Comparison of ENCODE assay signal across 25 mouse cellular contexts in genomic region chr6:92759616-92760015, GRCm38 (mm10). TPM values are rescaled to one million over a fixed set of nuclear protein-coding genes. Genes with fewer than 3 reads are reported as not detected.
DNase-seq lines count a peak whose midpoint lies in the region; TF ChIP-seq lines count a peak whose summit lies in the region.
"Had no signal": no experiment of that assay in that cellular context is flagged by ENCODE, and none has a peak within 500 bp of the region (broad histone marks: within the 10 kb centered on the region; RNA-seq: fewer than 3 reads in every experiment).

No protein-coding gene starts in this region.

- in situ Hi-C loops in ES-E14 (cut with MboI; ENCODE audit: low sequenced_read_pairs in 2 of 2, unreplicated experiment in 2 of 2): no loop called here

- no peak for TF ChIP-seq POLR2A in heart, adult 2 months (IDR thresholded peaks at IDR 0.05; ENCODE audit: insufficient read depth, low read depth, low read length)

- TF ChIP-seq CTCF in heart, adult 2 months (IDR thresholded peaks at IDR 0.05): no peak

- DNase-seq in ES-CJ7 (ENCODE audit: low read depth, low spot score): peak; percentile 52
- DNase-seq in ES-E14 (ENCODE audit: low read depth, low spot score): no peak
- DNase-seq in ZHBTc4 (ENCODE audit: low read depth, low spot score): peak; percentile 19
- no peak for DNase-seq in lung, postnatal 4 days
- no peak for DNase-seq in heart, adult 2 months
- DNase-seq: adrenal gland, adult 2 months; adrenal gland, postnatal 10 days; adrenal gland, postnatal 25 days; cerebellum, adult 11 months; cerebellum, adult 18-20 months; cerebellum, adult 8-10 months; cerebellum, adult 9-11 months; cerebellum, postnatal 14 days; cerebellum, postnatal 36 days; embryo, embryonic 11 days had no signal

- peaks cover 0 to 7% of the 10 kb centered on the region in 2 experiments; a peak in 1 of 4 replicates for H3K4me1 ChIP-seq in ES-E14 (ENCODE audit: control insufficient read depth in 2 of 2, insufficient read depth in 2 of 2, low read length in 2 of 2, poor library complexity in 1 of 2)
- no peaks in the 10 kb centered on the region for H3K4me1 ChIP-seq in heart, adult 2 months (ENCODE audit: control insufficient read depth, insufficient read depth, low read length)
- H3K4me1 ChIP-seq: embryonic facial prominence, embryonic 13.5 days; embryonic facial prominence, embryonic 15.5 days had no signal

- H3K79me2 ChIP-seq in heart, adult 2 months (replicated peaks; ENCODE audit: control insufficient read depth, insufficient read depth, low read length): no peaks in the 10 kb centered on the region

- no peak overlapping the region for H3K4me3 ChIP-seq in ES-E14 (ENCODE audit: insufficient read depth in 1 of 2, low read depth in 1 of 2, low read length in 2 of 2, poor library complexity in 1 of 2, severe bottlenecking in 1 of 2)
- no peak overlapping the region for H3K4me3 ChIP-seq in heart, adult 2 months
- H3K4me3 ChIP-seq: embryonic facial prominence, embryonic 13.5 days; embryonic facial prominence, embryonic 15.5 days; erythroblast, embryonic 14.5 days; forebrain, embryonic 10.5 days; forebrain, embryonic 12.5 days had no signal

- H3K27ac ChIP-seq in ES-E14 (ENCODE audit: insufficient read depth, low read depth, low read length, poor library complexity, severe bottlenecking): no peak overlapping the region
- no peak overlapping the region for H3K27ac ChIP-seq in heart, adult 2 months
- H3K27ac ChIP-seq: embryonic facial prominence, embryonic 13.5 days; embryonic facial prominence, embryonic 15.5 days; forebrain, embryonic 10.5 days; forebrain, embryonic 12.5 days had no signal

- no peaks in the 10 kb centered on the region for H3K9me3 ChIP-seq in ES-E14 (ENCODE audit: control insufficient read depth, insufficient read depth, low read depth, low read length)
- H3K9me3 ChIP-seq: embryonic facial prominence, embryonic 13.5 days; embryonic facial prominence, embryonic 15.5 days; forebrain, embryonic 10.5 days; forebrain, embryonic 12.5 days had no signal

- H3K36me3 ChIP-seq in ES-E14 (ENCODE audit: control insufficient read depth, insufficient read depth, low read length, poor library complexity, severe bottlenecking): no peaks in the 10 kb centered on the region
- no peaks in the 10 kb centered on the region for H3K36me3 ChIP-seq in heart, adult 2 months (ENCODE audit: control insufficient read depth, insufficient read depth, low read length)
- H3K36me3 ChIP-seq: embryonic facial prominence, embryonic 13.5 days; embryonic facial prominence, embryonic 15.5 days; forebrain, embryonic 10.5 days; forebrain, embryonic 12.5 days had no signal

- intact Hi-C loops in heart, adult 2 months (cut with DNase I): no loop called here

- no peaks in the 10 kb centered on the region for H3K27me3 ChIP-seq in heart, adult 2 months (ENCODE audit: control insufficient read depth, insufficient read depth, low read length)
- H3K27me3 ChIP-seq: embryonic facial prominence, embryonic 13.5 days; embryonic facial prominence, embryonic 15.5 days; forebrain, embryonic 12.5 days had no signal

- no peak for TF ChIP-seq EP300 in heart, adult 2 months (IDR thresholded peaks at IDR 0.05; ENCODE audit: insufficient read depth, low read depth, low read length)

- no peak overlapping the region for H3K9ac ChIP-seq in ES-E14 (ENCODE audit: insufficient read depth, low read depth, low read length, poor library complexity, severe bottlenecking)
- H3K9ac ChIP-seq in heart, adult 2 months (ENCODE audit: low read depth, low read length): no peak overlapping the region
- H3K9ac ChIP-seq: embryonic facial prominence, embryonic 13.5 days; embryonic facial prominence, embryonic 15.5 days; forebrain, embryonic 12.5 days had no signal

TF ChIP-seq in ES-E14, 5 proteins besides CTCF, POLR2A, EP300 and RAD21:
- TF ChIP-seq CHD2 (IDR thresholded peaks at IDR 0.05; ENCODE audit: low read depth, low read length) (no peak), MAFK (IDR thresholded peaks at IDR 0.05; ENCODE audit: insufficient read depth, low read depth, low read length) (peak; percentile 78)

RNA-seq across cellular contexts. Expression of gene Prickle2, which starts 53.7 kb away (rescaled TPM):
- 1.2 and 1.3 TPM in 2 replicates for total RNA-seq in ES-E14 (2012; rRNA removed)
- total RNA-seq in heart, adult 2 months (2021): 1 to 10 TPM; 4.9 to 6.1 TPM
- polyA plus RNA-seq in heart, adult 2 months (2012; rRNA removed): 2.3 and 4.1 TPM in 2 replicates
- total RNA-seq: common myeloid progenitor, adult 5-6 weeks; MEL had no signal
- polyA plus RNA-seq: erythroblast, embryonic 14.5 days had no signal

RNA-seq across cellular contexts. Expression of gene A730049H05Rik, which starts 56.7 kb away (rescaled TPM):
- 1.6 and 2.5 TPM in 2 replicates for total RNA-seq in ES-E14 (2012; rRNA removed)
- total RNA-seq in heart, adult 2 months (2021): under 1 TPM in 1 of 2 experiments, not detected in 1; 0.30 TPM
- polyA plus RNA-seq in heart, adult 2 months (2012; rRNA removed): 0.06 TPM in 1 of 2 replicates, not detected in the other
- total RNA-seq: common myeloid progenitor, adult 5-6 weeks; MEL had no signal
- polyA plus RNA-seq: C2C12; erythroblast, embryonic 14.5 days; forebrain, embryonic 14.5 days; frontal cortex, adult 2 months had no signal

Comparison
In these comparisons a context has a peak if more than half of its experiments do, and no peak if none do; other contexts are left out.
1. DNase-seq: peak in ES-CJ7 (single experiment) and ZHBTc4 (single experiment); none in ES-E14 (single experiment), lung, postnatal 4 days (0 of 2) and heart, adult 2 months (0 of 2).